Mouse (Mus musculus) hematopoietic stem cell, adult 5-6 weeks (primary cell): ENCODE data around the gene Gbp7. TPM values are rescaled to one million over a fixed set of nuclear protein-coding genes. Genes with fewer than 3 reads are reported as not detected.

ENCODE experiments used
- total RNA-seq: library from RNA; stranded (forward); fragments of 172-1452, 232-1000 nt; gene quantifications from 2 replicates; pipeline ENCODE4 v1.2.3, GENCODE M21; 2017

Gene Gbp7
- total RNA-seq, 1 experiment from 2014 or later: 63.0 TPM

Other genes starting within 250 kb of the Gbp7 start
- 16.3 and 17.2 TPM in 2 replicates for gene Pdlim5, start 134.6 kb upstream of the Gbp7 start, total RNA-seq
- 18.6 and 24.2 TPM in 2 replicates for gene Gbp5, start 36.4 kb upstream of the Gbp7 start, total RNA-seq
- gene Gbp3, start 29.7 kb downstream of the Gbp7 start, total RNA-seq: 47.9 and 55.3 TPM in 2 replicates
- gene Gbp2b, start 64.5 kb downstream of the Gbp7 start, total RNA-seq: not detected in 2 replicates
- gene Gbp2, start 90.3 kb downstream of the Gbp7 start, total RNA-seq: 67.2 and 88.6 TPM in 2 replicates
- 21.3 and 25.3 TPM in 2 replicates for gene Kyat3, start 170.7 kb downstream of the Gbp7 start, total RNA-seq
- 136 and 166 TPM in 2 replicates for gene Gtf2b, start 234.7 kb downstream of the Gbp7 start, total RNA-seq